Mouse (Mus musculus) urinary bladder, postnatal 10 days (tissue): Measurements from ENCODE around the gene Mis18a.

Source experiments
- DNase-seq: peaks from one replicate; pipeline ENCODE4 v3.0.0; 2022; ENCODE audit warnings: low spot score

Mis18a gene

DNA sequence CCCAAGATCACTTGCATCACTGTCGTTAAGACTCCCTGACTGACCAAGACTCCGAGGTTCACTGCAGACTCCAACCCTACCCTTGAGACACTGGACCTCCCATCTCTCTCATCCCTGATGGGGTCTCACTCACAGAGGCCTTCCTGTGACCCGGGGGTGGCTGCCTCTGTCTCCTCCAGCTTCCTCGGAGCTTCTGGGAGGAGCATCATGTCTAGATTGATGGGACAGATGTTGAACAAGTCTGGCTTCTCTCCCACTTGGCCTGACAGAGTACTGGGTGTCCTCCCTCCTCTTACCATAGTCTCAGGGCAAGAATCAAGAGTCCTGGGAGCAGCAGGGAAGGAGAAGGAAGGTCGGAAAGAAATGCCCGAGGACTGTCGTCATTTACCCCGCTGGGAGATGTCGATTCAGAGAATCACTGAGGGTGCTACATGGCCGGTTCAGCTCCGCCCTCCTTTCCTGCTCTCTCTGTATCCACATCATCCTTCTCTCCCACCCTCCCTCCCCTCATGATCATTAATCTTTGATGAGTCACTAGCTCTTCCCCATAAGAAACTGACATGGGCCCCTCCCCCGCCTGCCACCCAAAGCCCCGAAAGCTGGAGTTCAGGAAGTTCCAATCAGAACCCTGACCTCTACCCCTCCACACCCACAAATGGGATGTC is 22.9 kb downstream of the Mis18a start:
- DNase-seq: no peak

DNA sequence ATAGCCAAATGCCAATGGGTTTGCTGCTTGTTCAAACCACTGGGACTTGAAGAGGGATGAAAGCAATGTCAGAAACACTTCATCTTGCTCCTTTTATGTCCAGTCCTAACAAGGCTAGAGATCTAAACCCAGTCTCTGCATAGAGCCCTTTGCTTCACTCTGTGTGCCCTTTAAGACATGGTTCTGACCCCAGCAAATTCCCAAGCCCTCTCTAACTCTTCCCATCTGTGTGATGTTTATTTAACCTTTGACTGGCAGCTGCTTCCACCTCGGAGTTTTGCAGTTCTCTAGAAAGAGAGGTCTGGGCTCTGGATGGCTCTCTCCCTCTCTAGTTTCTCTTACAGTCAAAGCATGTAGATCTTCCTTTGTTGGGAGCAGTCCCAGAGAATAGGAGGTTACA is 23.6 kb downstream of the Mis18a start:
- no peak for DNase-seq

DNA sequence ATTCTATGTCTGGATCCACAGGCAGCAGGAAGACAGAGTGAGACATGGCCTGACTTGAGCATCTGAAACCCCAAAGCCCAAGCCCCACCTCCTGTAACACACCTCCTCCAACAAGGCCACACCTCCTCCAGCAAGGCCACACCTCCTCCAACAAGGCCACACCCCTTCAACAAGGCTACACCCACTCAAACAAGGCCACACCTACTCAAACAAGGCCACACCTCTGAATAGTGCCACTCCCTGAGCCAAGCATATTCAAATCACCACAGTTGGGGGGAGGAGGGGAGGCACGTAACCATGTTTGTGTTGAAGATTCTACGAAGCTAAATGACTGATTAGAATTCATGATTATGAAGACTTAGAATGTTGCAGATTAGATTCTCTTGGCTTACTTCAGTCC is 25.7 kb downstream of the Mis18a start:
- DNase-seq: no peak

GRCm38 (mm10) chr16:90699390-90699789 is 27.8 kb downstream of the Mis18a start:
- DNase-seq: no peak

GRCm38 (mm10) chr16:90696306-90696705 is 30.9 kb downstream of the Mis18a start:
- DNase-seq: no peak

DNA sequence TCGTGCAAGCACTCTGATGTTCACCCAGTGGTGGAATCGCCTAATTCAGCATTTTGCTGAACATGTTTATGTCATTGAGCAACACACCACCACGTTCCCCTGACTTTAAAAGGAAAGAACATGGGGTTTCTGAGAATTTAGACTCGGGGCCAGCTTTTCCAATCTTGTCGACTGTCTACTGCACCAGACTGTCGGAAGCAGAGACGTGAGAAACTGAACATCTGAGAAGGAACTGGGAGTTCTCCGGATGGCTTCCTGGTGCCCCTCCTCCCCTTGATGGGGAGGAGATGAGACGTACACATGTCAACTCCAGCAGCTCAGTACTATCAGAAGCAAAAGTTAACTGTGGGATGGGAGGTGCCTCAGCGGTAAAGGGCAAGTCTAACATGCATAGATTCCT is 32.1 kb downstream of the Mis18a start:
- no peak for DNase-seq

GRCm38 (mm10) chr16:90694719-90695118 is 32.5 kb downstream of the Mis18a start:
- no peak for DNase-seq

DNA sequence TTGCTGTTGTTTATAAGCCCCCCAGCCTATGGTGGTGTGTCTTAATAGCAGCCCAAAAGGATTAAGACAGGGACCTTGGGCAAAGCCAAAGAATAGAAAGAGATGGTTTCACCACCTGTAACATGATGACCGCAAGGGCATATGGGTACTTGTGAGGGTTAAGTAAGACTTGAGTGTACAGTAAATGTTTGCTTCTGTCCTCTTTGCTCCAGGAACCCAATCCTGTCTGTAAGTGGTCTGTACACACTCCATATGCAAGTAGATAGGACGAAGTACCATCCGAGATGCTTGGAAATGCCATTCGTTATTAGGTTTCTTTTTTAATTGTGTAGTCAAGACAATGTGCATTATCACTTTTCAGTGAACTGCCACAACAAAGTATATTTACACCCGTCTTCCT is 33.6 kb downstream of the Mis18a start:
- no peak for DNase-seq

- no peak for DNase-seq
These were observed 34.4 kb downstream of the Mis18a start for GRCm38 (mm10) chr16:90692704-90693385.

GRCm38 (mm10) chr16:90687687-90688263 is 39.4 kb downstream of the Mis18a start:
- DNase-seq: no peak

DNA sequence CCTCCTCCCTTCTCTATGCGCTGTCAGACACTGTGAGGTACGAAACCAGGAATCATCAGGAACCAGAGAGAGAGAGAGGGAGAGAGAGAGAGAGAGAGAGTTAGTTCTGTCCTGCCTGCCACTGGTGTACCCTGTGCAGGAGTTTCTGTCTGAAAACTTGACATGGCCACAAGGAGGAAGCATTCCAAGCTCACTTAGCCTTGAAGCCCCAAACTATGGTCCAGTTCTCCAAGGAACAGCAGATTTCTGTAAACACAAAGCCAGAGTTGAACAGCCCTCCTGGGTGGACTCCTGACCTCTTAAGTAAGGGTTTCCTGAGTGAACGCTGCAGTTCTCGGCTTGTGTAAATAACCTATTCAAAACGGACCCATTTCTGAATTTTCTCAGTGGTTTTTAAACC is 40.2 kb downstream of the Mis18a start:
- DNase-seq: no peak

DNA sequence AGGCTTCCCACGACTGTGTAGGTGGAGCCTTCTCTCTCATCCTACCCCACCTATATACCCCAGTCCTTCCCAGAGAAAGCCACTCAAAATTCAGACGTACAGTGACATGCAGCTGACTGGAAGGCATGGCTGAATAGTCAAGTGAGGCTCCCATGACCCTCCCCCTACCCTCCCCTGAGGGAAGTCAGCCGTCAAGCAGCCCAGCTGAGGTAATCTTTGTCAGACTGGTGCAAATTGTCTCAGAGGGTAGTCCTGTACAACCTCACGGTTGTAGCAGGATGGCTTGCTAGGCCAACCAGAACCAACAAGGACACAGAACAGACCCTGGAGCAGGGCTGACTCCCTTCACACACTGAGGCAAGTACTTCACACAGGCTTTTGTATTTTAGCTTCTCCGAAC is 43.1 kb downstream of the Mis18a start:
- DNase-seq: no peak

DNA sequence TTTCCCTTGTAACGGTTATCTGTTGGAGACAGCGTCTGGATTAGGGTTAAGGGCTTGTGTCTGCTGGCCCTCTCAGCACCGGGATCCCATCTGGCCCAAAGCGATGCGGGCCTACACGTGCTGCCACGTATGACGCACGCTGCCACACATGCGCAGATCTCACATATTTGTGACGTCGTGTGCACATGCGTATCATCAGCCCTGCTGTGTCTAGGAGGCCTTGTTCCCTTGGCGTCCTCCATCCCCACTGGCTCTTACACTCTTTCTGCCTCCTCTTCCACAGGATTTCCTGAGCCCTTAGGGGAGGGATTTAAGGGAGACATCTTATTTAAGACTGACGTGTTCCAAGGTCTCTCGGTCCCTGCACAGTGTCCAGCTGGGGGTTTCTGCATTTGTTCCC is 47.2 kb downstream of the Mis18a start:
- no peak for DNase-seq

DNA sequence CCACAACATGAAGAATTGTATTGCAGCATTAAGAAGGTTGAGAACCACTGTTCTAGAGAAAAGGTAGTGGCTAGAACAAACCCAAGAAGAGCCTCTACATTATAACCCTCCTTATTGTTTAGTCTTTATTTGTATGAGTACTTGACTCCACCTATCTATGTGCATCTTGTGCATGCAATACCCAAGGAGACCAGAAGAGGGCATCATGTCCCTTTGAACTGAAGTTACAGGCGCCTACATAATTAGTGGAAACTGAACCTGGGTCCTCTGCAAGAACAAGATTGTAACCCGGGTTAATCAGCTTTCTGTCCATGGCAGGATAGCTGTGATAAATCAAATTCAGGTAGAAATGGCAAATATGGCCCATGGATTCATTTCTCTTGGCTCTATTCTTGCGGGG is 48.4 kb downstream of the Mis18a start:
- no peak for DNase-seq

DNA sequence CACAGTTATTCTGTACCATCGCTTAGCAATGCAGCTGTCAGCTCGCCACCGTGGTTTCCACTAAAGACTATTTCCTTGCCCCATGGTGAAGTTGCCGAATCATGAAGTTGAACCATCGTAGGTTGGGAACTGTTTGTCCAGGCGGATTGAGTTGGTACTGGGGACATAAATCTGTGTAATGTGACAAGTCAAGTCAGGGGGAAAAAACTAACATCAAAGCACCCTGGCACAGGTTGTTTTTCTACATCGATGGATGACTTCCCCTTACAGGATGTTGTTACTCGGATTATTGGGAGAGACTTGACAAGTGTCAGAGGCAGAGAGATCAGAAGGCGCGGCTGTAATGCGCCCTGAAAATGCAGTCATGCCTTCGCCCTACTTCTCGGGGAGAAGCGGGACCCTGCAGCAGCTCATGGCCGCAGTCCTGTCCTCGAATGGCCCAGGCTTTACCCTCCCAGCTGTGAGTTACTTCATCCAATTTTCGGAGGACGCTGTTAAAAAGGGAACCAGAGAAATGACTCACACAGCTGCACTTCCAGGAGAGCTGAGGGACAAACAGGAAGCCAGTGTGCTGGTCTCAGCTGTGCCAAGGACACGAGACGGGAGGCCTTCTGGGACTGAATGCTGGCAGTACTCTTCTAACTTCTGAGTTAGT is 50.2 kb downstream of the Mis18a start:
- DNase-seq: no peak

- DNase-seq: no peak
These were observed 52.6 kb downstream of the Mis18a start for GRCm38 (mm10) chr16:90674651-90675050.

GRCm38 (mm10) chr16:90673507-90674354 is 53.5 kb downstream of the Mis18a start:
- DNase-seq: no peak
